Comparison of ENCODE assay signal across 10 mouse cellular contexts in genomic region chr6:77357748-77358470, GRCm38 (mm10).
DNase-seq lines count a peak whose midpoint lies in the region; ATAC-seq lines count a peak whose summit lies in the region.
"Had no signal": no experiment of that assay in that cellular context is flagged by ENCODE, and none has a peak within 500 bp of the region (broad histone marks: within the 10 kb centered on the region; RNA-seq: fewer than 3 reads in every experiment).

No protein-coding gene starts in this region.

- no peak overlapping the region for H3K4me3 ChIP-seq in hindbrain, embryonic 16.5 days (ENCODE audit: low read length)
- no peak overlapping the region for H3K4me3 ChIP-seq in heart, embryonic 11.5 days (ENCODE audit: low read depth, low read length)
- H3K4me3 ChIP-seq: myocyte had no signal

- H3K9me3 ChIP-seq in hindbrain, embryonic 16.5 days (ENCODE audit: control insufficient read depth, low read length) = no peaks in the 10 kb centered on the region
- no peaks in the 10 kb centered on the region for H3K9me3 ChIP-seq in heart, embryonic 11.5 days (replicated peaks; ENCODE audit: control insufficient read depth, low read length)

- peak; percentile 66 for ATAC-seq in hindbrain, embryonic 16.5 days
- no peak for ATAC-seq in heart, embryonic 11.5 days (replicated peaks; ENCODE audit: insufficient number of reproducible peaks, low FRiP score, low TSS enrichment)

- no peaks in the 10 kb centered on the region for H3K27me3 ChIP-seq in hindbrain, embryonic 16.5 days (replicated peaks; ENCODE audit: control insufficient read depth, insufficient read depth, low read length)
- no peaks in the 10 kb centered on the region for H3K27me3 ChIP-seq in heart, embryonic 11.5 days (ENCODE audit: control insufficient read depth, insufficient read depth, low read length)

- 0 out of 2 replicates have a peak overlapping the region, but pooled peaks have one; percentile 4 for H3K27ac ChIP-seq in hindbrain, embryonic 16.5 days (ENCODE audit: low read depth, low read length)
- H3K27ac ChIP-seq in heart, embryonic 11.5 days (ENCODE audit: low read depth, low read length) = no peak overlapping the region

- DNase-seq in cerebellum, adult 11 months = peak; percentile 33
- DNase-seq in cerebellum, adult 9-11 months = peak; percentile 62
- DNase-seq in left cerebral cortex, postnatal 14 days (ENCODE audit: low spot score in 2 of 2) = peak; percentile 39 to 52
- DNase-seq in lung, postnatal 4 days = no peak
- no peak for DNase-seq in kidney, postnatal 25 days
- DNase-seq in urinary bladder, postnatal 14 days (ENCODE audit: low spot score) = no peak
- DNase-seq: lung, adult 2 months had no signal

- no peaks in the 10 kb centered on the region for H3K36me3 ChIP-seq in hindbrain, embryonic 16.5 days (ENCODE audit: control insufficient read depth, insufficient read depth, low read length)
- no peaks in the 10 kb centered on the region for H3K36me3 ChIP-seq in heart, embryonic 11.5 days (ENCODE audit: control insufficient read depth, insufficient read depth, low read length)

- no peak overlapping the region for H3K9ac ChIP-seq in hindbrain, embryonic 16.5 days (ENCODE audit: low read depth, low read length)
- H3K9ac ChIP-seq in heart, embryonic 11.5 days (ENCODE audit: low read depth, low read length) = no peak overlapping the region

- 28% methylated on average over 9 of the region's 9 CpGs for WGBS in hindbrain, embryonic 16.5 days
- 65% methylated on average over 9 of the region's 9 CpGs for WGBS in heart, embryonic 11.5 days (ENCODE audit: insufficient replicate concordance)

- H3K4me2 ChIP-seq in hindbrain, embryonic 16.5 days (ENCODE audit: low read length) = no peak overlapping the region
- H3K4me2 ChIP-seq in heart, embryonic 11.5 days = no peak overlapping the region

- no peaks in the 10 kb centered on the region; the same call in 1 of the 2 replicates for H3K4me1 ChIP-seq in hindbrain, embryonic 16.5 days (ENCODE audit: control insufficient read depth, insufficient read depth, low read depth, low read length)
- no peaks in the 10 kb centered on the region for H3K4me1 ChIP-seq in heart, embryonic 11.5 days (ENCODE audit: control insufficient read depth, insufficient read depth, low read length)

- intact Hi-C loops in left cerebral cortex, postnatal 14 days (cut with DNase I) = no loop called here

Comparison
In these comparisons a context has a peak if more than half of its experiments do, and no peak if none do; other contexts are left out.
1. DNase-seq: peak in cerebellum, adult 11 months (single experiment), cerebellum, adult 9-11 months (single experiment) and left cerebral cortex, postnatal 14 days (2 of 2); none in lung, postnatal 4 days (0 of 2), kidney, postnatal 25 days (0 of 2) and urinary bladder, postnatal 14 days (single experiment).